Mouse (Mus musculus): ENCODE results near the gene Frmpd2. TPM values are rescaled to one million over a fixed set of nuclear protein-coding genes. Genes with fewer than 3 reads are reported as not detected.
A peak's percentile ranks its signal among the peaks of the same experiment; 100 is the strongest.

The Frmpd2 gene
- polyA plus RNA-seq, 1 experiment from 2014 or later = not detected

DNA sequence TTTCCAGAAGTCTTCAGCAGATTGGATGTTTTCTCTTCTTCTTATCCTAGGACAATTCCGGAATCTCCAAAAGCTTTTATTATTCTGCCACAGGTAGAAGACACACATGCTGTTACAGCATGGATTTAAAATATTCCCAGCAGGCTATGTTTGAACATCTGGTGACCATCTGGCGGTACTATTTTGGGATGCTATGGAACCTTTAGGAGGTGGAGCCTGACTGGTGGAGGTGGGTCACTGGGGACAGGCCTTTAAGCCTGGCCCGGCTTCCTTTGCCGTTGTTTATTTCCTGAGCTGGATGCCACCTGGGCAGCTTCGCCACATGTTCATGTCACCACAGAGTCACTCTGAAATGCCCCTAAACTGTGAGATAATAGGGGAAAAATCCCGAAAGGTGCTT lies 3.7 kb upstream of the Frmpd2 start:
- Histone ChIP-seq H3K36me3 (no peaks in the 10 kb centered on the region), H3K27ac (peak overlapping the region; percentile 62; the same call in 1 of the 2 replicates), H3K9ac (replicated peaks) (no peak overlapping the region), H3K4me3 (replicated peaks) (no peak overlapping the region), H3K4me1 (replicated peaks) (peaks cover 29% of the 10 kb centered on the region), H3K4me2 (0 out of 2 replicates have a peak overlapping the region, but pooled peaks have one; percentile 13), H3K27me3 (no peaks in the 10 kb centered on the region), H3K9me3 (no peaks in the 10 kb centered on the region)
- ATAC-seq (ENCODE audit: insufficient number of reproducible peaks, insufficient read depth, low FRiP score, low TSS enrichment, low read depth) = peak; percentile 47; the same call in 1 of the 2 replicates
- WGBS = 19% methylated on average over 6 of the region's 6 CpGs

DNA sequence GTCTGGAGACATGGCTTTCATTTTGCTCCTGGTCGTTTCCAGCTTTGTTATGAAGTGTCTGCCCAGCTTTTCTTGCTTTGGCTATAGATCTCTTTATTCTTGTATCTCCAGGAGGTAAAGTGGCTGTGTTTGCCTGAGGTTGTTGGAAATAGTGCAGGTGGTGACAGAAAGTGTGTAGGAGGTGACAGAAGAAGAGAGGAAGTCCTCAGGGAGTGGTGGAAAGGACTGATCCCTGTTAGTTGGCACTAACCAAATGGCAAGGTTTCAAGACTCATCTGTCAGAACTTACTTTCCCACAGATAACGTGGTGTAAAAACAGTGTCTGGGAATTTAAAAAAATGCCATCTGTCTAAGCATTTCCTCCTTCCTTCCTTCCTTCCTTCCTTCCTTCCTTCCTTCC lies 3.0 kb downstream of the Frmpd2 start:
- Histone ChIP-seq H3K27me3 (no peaks in the 10 kb centered on the region), H3K4me3 (replicated peaks) (no peak overlapping the region), H3K4me2 (no peak overlapping the region), H3K4me1 (replicated peaks) (0 out of 2 replicates have a peak, but pooled peaks cover 8% of the 10 kb centered on the region), H3K9ac (replicated peaks) (no peak overlapping the region), H3K9me3 (no peaks in the 10 kb centered on the region), H3K27ac (no peak overlapping the region), H3K36me3 (no peaks in the 10 kb centered on the region)
- ATAC-seq (ENCODE audit: insufficient number of reproducible peaks, insufficient read depth, low FRiP score, low TSS enrichment, low read depth) = no peak
- 65% methylated on average over 2 of the region's 2 CpGs for WGBS

DNA sequence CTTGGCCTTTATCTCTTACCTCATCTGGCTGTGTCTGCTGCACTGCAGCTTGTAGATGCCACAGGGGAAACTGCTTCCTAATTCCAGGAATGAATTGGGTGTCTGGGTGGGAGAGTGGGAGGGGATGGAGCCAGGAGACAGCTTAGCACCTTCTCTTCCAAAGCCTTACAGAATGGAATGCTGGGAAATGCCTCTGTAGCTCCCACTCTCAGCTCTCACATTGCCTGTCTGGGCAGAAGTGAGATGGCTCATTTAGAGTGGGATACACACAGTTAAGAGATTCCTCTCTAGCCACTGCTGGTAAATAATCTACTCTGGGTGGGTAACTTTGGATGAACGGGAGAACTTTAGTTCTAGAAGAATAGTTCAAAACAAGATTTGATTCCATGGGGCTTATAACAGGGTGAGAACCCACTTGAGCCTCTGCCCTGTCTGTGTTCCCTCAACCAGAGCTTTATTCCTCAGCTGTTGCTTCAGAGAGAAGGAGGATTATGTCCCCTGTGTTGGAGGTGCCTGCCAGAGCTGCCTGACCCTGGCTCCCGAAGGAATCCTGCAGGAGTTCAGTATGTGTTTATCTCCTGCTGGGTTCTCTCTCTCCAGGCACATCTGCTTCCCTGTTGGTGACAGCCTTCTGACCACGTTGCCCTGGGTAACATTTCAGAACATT lies 4.7 kb downstream of the Frmpd2 start:
- H3K4me3 ChIP-seq (replicated peaks) = no peak overlapping the region
- no peaks in the 10 kb centered on the region for H3K9me3 ChIP-seq
- WGBS = 8% methylated on average over 3 of the region's 3 CpGs
- H3K36me3 ChIP-seq = no peaks in the 10 kb centered on the region
- H3K4me1 ChIP-seq (replicated peaks) = no peaks in the 10 kb centered on the region
- no peaks in the 10 kb centered on the region for H3K27me3 ChIP-seq
- ATAC-seq (ENCODE audit: insufficient number of reproducible peaks, insufficient read depth, low FRiP score, low TSS enrichment, low read depth) = no peak
- H3K27ac ChIP-seq = no peak overlapping the region
- no peak overlapping the region for H3K9ac ChIP-seq (replicated peaks)
- H3K4me2 ChIP-seq = no peak overlapping the region

GRCm38 (mm10) chr14:33481991-33482390 lies 10.5 kb downstream of the Frmpd2 start:
- Histone ChIP-seq H3K27me3 (no peaks in the 10 kb centered on the region), H3K4me3 (replicated peaks) (no peak overlapping the region), H3K9me3 (no peaks in the 10 kb centered on the region), H3K27ac (no peak overlapping the region), H3K4me2 (no peak overlapping the region), H3K36me3 (no peaks in the 10 kb centered on the region), H3K9ac (replicated peaks) (no peak overlapping the region), H3K4me1 (replicated peaks) (0 out of 2 replicates have a peak, but pooled peaks cover 6% of the 10 kb centered on the region)
- no peak for ATAC-seq (ENCODE audit: insufficient number of reproducible peaks, insufficient read depth, low FRiP score, low TSS enrichment, low read depth)
- WGBS = 13% methylated on average over 3 of the region's 3 CpGs

DNA sequence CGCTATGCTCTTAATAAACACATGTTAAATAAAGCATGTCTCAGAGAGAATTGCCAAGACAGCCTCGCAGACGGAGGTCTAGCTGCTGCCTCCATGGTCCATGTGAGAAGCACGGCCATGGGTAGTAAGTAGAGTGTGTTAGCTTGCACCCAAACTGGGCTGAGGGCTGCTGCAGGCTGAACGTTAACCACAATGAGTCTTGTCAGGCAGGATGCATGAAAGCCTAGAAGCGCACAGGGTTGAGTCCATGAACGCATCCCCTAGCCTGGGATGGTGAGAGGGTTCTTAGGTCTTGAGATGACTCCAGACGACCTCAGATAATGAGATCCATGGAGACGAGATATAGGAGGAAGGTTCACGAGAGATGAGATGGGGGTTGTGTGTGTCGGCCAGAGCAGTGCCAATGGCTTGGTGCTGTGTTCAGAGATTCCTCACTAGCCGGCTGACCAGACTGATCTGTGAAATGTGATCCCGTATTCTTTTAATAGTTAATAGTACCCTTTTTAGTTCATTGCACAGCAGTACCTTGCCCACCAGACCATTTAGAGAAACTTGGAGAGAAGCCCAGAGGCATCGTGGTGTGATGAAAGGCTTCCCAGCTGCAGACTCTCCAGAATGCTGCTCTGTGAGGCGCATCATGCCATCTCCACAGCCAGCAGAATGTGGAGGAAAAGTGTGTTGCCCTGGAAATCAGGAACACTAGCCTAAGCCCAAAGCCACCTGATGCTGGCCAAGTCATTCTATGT lies 16.5 kb downstream of the Frmpd2 start:
- Histone ChIP-seq H3K9me3 (no peaks in the 10 kb centered on the region), H3K27ac (no peak overlapping the region), H3K9ac (replicated peaks) (no peak overlapping the region), H3K4me2 (no peak overlapping the region), H3K27me3 (no peaks in the 10 kb centered on the region), H3K4me3 (replicated peaks) (no peak overlapping the region), H3K4me1 (replicated peaks) (no peaks in the 10 kb centered on the region), H3K36me3 (no peaks in the 10 kb centered on the region)
- no peak for ATAC-seq (ENCODE audit: insufficient number of reproducible peaks, insufficient read depth, low FRiP score, low TSS enrichment, low read depth)
- 76% methylated on average over 15 of the region's 15 CpGs for WGBS

DNA sequence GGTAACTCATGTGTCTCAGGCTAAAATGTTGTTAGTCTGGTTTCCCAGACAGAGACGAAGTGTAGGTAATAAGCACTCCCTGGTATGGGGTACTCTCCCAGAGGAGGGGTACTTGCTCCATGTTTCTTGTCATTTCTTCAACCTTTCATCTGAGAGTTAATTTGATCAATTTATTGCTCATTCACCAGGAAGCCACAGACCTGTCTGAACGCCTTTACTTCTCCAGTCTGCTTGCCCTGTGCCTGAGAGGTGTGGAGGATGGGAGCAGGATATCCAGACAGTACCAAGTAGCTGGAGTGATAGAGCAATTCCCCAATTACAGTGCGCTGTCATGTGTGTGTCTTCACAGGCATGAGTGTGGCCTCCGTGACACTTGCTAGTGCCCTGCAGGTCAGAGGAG lies 23.7 kb downstream of the Frmpd2 start:
- no peaks in the 10 kb centered on the region for H3K36me3 ChIP-seq
- 65% methylated on average over 4 of the region's 4 CpGs for WGBS
- H3K9me3 ChIP-seq = no peaks in the 10 kb centered on the region
- no peaks in the 10 kb centered on the region for H3K27me3 ChIP-seq
- H3K4me1 ChIP-seq (replicated peaks) = 0 out of 2 replicates have a peak, but pooled peaks cover 11% of the 10 kb centered on the region
- H3K4me2 ChIP-seq = no peak overlapping the region
- no peak for ATAC-seq (ENCODE audit: insufficient number of reproducible peaks, insufficient read depth, low FRiP score, low TSS enrichment, low read depth)
- H3K4me3 ChIP-seq (replicated peaks) = no peak overlapping the region
- no peak overlapping the region for H3K9ac ChIP-seq (replicated peaks)
- H3K27ac ChIP-seq = no peak overlapping the region

DNA sequence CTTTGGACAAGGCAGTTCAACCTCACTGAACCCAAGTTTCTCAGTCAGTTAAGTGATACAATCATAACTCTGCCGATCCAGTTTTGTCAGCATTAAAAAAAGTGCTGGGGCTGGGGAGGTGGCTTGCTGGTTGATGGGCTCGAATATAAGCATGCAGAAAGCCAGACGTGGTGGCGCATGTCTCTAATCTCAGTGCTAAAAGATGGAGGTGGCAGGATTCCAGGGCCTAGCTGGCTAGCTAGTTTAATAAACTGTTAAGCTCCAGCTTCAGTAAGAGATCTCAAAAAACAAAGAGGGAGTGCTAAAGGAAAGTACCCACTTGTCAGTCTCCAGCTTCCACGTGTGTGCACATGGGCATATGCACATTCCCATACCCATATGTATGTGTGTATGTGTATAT lies 25.9 kb downstream of the Frmpd2 start:
- ATAC-seq (ENCODE audit: insufficient number of reproducible peaks, insufficient read depth, low FRiP score, low TSS enrichment, low read depth) = no peak
- 65% methylated on average over 5 of the region's 5 CpGs for WGBS
- Histone ChIP-seq H3K36me3 (no peaks in the 10 kb centered on the region), H3K27ac (no peak overlapping the region), H3K4me3 (replicated peaks) (no peak overlapping the region), H3K4me1 (replicated peaks) (peaks cover 16% of the 10 kb centered on the region; the same call in 1 of the 2 replicates), H3K9me3 (no peaks in the 10 kb centered on the region), H3K9ac (replicated peaks) (no peak overlapping the region), H3K4me2 (no peak overlapping the region), H3K27me3 (no peaks in the 10 kb centered on the region)

GRCm38 (mm10) chr14:33498849-33499248 lies 27.4 kb downstream of the Frmpd2 start:
- 56% methylated on average over 3 of the region's 3 CpGs for WGBS
- no peak overlapping the region for H3K4me2 ChIP-seq
- ATAC-seq (ENCODE audit: insufficient number of reproducible peaks, insufficient read depth, low FRiP score, low TSS enrichment, low read depth) = no peak
- no peaks in the 10 kb centered on the region for H3K36me3 ChIP-seq
- peaks cover 3% of the 10 kb centered on the region; the same call in 1 of the 2 replicates for H3K27me3 ChIP-seq
- no peak overlapping the region for H3K9ac ChIP-seq (replicated peaks)
- no peak overlapping the region for H3K4me3 ChIP-seq (replicated peaks)
- H3K27ac ChIP-seq = no peak overlapping the region
- peaks cover 19% of the 10 kb centered on the region; the same call in 1 of the 2 replicates for H3K4me1 ChIP-seq (replicated peaks)
- H3K9me3 ChIP-seq = no peaks in the 10 kb centered on the region

GRCm38 (mm10) chr14:33500631-33501030 lies 29.1 kb downstream of the Frmpd2 start:
- H3K36me3 ChIP-seq = no peaks in the 10 kb centered on the region
- peaks cover 3% of the 10 kb centered on the region; the same call in 1 of the 2 replicates for H3K27me3 ChIP-seq
- no peak for ATAC-seq (ENCODE audit: insufficient number of reproducible peaks, insufficient read depth, low FRiP score, low TSS enrichment, low read depth)
- 55% methylated on average over 10 of the region's 10 CpGs for WGBS
- H3K27ac ChIP-seq = no peak overlapping the region
- H3K9me3 ChIP-seq = no peaks in the 10 kb centered on the region
- H3K4me2 ChIP-seq = no peak overlapping the region
- no peak overlapping the region for H3K9ac ChIP-seq (replicated peaks)
- no peak overlapping the region for H3K4me3 ChIP-seq (replicated peaks)
- H3K4me1 ChIP-seq (replicated peaks) = peaks cover 13% of the 10 kb centered on the region; the same call in 1 of the 2 replicates

DNA sequence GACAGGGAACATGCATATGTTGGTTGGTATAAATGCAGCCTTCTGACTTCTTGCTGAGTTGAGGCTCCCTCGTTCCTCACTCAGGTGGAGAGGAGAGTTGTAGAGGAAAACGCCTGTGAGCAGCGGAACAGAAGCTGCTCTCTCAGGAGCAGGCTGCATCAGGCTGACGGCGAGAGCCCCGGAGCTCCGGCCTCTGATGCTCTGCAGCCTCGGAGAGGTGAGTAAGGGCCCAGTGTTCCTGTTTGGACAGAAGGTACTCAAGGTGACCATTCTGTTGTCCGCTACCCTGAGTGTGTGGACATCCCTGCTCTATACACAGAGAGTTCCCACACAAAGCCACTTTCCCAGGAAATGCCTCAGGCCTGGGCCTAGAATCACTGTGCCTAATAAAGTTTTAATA lies 31.8 kb downstream of the Frmpd2 start:
- Histone ChIP-seq H3K27me3 (peaks cover 3% of the 10 kb centered on the region; the same call in 1 of the 2 replicates), H3K9ac (replicated peaks) (no peak overlapping the region), H3K4me1 (replicated peaks) (peaks cover 8% of the 10 kb centered on the region; the same call in 1 of the 2 replicates), H3K27ac (no peak overlapping the region), H3K4me3 (replicated peaks) (no peak overlapping the region), H3K36me3 (no peaks in the 10 kb centered on the region), H3K4me2 (no peak overlapping the region), H3K9me3 (no peaks in the 10 kb centered on the region)
- WGBS = 82% methylated on average over 9 of the region's 9 CpGs
- ATAC-seq (ENCODE audit: insufficient number of reproducible peaks, insufficient read depth, low FRiP score, low TSS enrichment, low read depth) = no peak

DNA sequence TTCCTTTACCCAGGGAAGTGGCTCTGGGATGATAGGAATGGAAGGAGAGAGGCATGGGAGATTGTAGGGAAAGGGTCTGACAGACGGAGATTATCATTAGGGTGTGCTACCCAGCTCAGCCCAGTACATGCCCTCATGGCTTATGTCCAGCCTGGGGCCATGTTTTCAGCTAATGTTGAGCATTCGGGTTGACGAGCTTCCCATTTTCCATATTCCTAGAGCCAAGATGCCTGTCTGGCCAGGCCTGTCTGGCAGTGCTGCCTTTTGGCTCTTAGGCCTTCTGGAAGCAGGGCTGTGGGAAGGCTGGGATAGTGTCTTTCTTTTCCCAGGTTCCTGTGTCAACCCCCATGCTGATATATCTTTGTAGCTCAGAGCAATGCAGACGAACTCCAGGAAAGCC lies 35.2 kb downstream of the Frmpd2 start:
- ATAC-seq (ENCODE audit: insufficient number of reproducible peaks, insufficient read depth, low FRiP score, low TSS enrichment, low read depth) = no peak
- H3K4me1 ChIP-seq (replicated peaks) = peaks cover 8% of the 10 kb centered on the region; the same call in 1 of the 2 replicates
- no peak overlapping the region for H3K27ac ChIP-seq
- 76% methylated on average over 4 of the region's 4 CpGs for WGBS
- no peak overlapping the region for H3K4me3 ChIP-seq (replicated peaks)
- H3K36me3 ChIP-seq = no peaks in the 10 kb centered on the region
- no peak overlapping the region for H3K9ac ChIP-seq (replicated peaks)
- H3K4me2 ChIP-seq = no peak overlapping the region
- no peaks in the 10 kb centered on the region for H3K9me3 ChIP-seq
- peaks cover 3% of the 10 kb centered on the region; the same call in 1 of the 2 replicates for H3K27me3 ChIP-seq
